Mouse (Mus musculus) forebrain, embryonic 10.5 days (tissue): ENCODE measurements around the gene Ints14. TPM values are rescaled to one million over a fixed set of nuclear protein-coding genes. Genes with fewer than 3 reads are reported as not detected.
A peak's percentile ranks its signal among the peaks of the same experiment; 100 is the strongest.

Experiments
- DNase-seq: peaks from one replicate; pipeline ENCODE4 v3.0.0-alpha.2; 2017; ENCODE audit warnings: low spot score; ENCODE audit errors: extremely low spot score
- H3K27ac ChIP-seq: fragments of 300-500 bp; sonication (generic); 2 replicates; pipeline ENCODE4 v1.5.1; 2016; ENCODE audit warnings: mild to moderate bottlenecking
- H3K27me3 ChIP-seq: fragments of 300-500 bp; sonication (generic); 2 replicates; pipeline ENCODE4 v1.6.1; 2016; ENCODE audit warnings: mild to moderate bottlenecking; ENCODE audit not compliant: poor library complexity, severe bottlenecking
- H3K36me3 ChIP-seq: fragments of 300-500 bp; sonication (generic); replicated peaks from 2 replicates; pipeline ENCODE4 v1.6.1; 2016; ENCODE audit warnings: mild to moderate bottlenecking, moderate library complexity
- H3K4me1 ChIP-seq: fragments of 300-500 bp; sonication (generic); 2 replicates; pipeline ENCODE4 v1.6.1; 2016
- H3K4me3 ChIP-seq: fragments of 300-500 bp; sonication (generic); 2 replicates; pipeline ENCODE4 v1.5.1; 2016; ENCODE audit warnings: mild to moderate bottlenecking, moderate library complexity
- H3K9me3 ChIP-seq: fragments of 300-500 bp; sonication (generic); 2 replicates; pipeline ENCODE4 v1.6.1; 2016; ENCODE audit warnings: mild to moderate bottlenecking, moderate library complexity
- whole genome bisulfite sequencing: fragments of 180-500 bp; shearing (Covaris S2); methylation state at CpG from one replicate; pipeline ENCODE4 v1.1.7; 2016; 5-methylcytosine and 5-hydroxymethylcytosine counted together
- polyA plus RNA-seq: library from polyadenylated mRNA; unstranded; fragments of >200 nt; fragmentation: Nextera tagmentation; extraction: Ambion mirVana; gene quantifications from 2 replicates; pipeline ENCODE4 v1.2.1, GENCODE M21; 2016

Ints14 gene
- polyA plus RNA-seq, 1 experiment from 2014 or later: 77.6 TPM

DNA sequence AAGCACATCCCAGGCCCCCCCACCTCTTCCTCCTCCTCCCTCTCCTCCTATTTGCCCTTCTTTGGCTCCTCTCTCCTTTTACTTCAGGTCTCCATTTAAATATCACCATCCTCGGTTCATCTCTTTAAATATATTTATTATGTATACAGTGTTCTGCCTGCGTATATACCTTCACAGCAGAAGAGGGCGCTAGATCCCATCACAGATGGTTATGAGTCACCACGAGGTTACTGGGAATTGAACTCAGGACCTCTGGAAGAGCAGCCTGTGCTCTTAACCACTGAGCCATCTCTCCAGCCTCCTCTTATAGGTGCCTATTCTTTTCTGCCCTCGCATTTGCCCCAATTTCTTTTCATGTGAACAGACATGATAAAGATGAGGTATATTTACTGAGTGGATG, 23.2 kb upstream of the Ints14 start:
- no peak overlapping the region for H3K4me3 ChIP-seq
- H3K27ac ChIP-seq: no peak overlapping the region
- 64% methylated on average over 5 of the region's 5 CpGs for WGBS
- H3K4me1 ChIP-seq: peaks cover 24% of the 10 kb centered on the region
- peaks cover 13% of the 10 kb centered on the region; the same call in 1 of the 2 replicates for H3K27me3 ChIP-seq
- DNase-seq: no peak
- no peaks in the 10 kb centered on the region for H3K9me3 ChIP-seq
- no peaks in the 10 kb centered on the region for H3K36me3 ChIP-seq

GRCm38 (mm10) chr9:64938535-64938934, 22.2 kb upstream of the Ints14 start:
- WGBS: 88% methylated on average over 5 of the region's 5 CpGs
- DNase-seq: no peak
- H3K36me3 ChIP-seq: no peaks in the 10 kb centered on the region
- no peaks in the 10 kb centered on the region for H3K9me3 ChIP-seq
- no peak overlapping the region for H3K4me3 ChIP-seq
- H3K27ac ChIP-seq: no peak overlapping the region
- peaks cover 23% of the 10 kb centered on the region for H3K27me3 ChIP-seq
- H3K4me1 ChIP-seq: peaks cover 24% of the 10 kb centered on the region

GRCm38 (mm10) chr9:64939281-64939680, 21.4 kb upstream of the Ints14 start:
- Histone ChIP-seq H3K36me3 (no peaks in the 10 kb centered on the region), H3K27me3 (peaks cover 30% of the 10 kb centered on the region), H3K4me1 (peaks cover 22% of the 10 kb centered on the region), H3K9me3 (no peaks in the 10 kb centered on the region), H3K4me3 (no peak overlapping the region), H3K27ac (no peak overlapping the region)
- no peak for DNase-seq
- WGBS: 66% methylated on average over 4 of the region's 4 CpGs

DNA sequence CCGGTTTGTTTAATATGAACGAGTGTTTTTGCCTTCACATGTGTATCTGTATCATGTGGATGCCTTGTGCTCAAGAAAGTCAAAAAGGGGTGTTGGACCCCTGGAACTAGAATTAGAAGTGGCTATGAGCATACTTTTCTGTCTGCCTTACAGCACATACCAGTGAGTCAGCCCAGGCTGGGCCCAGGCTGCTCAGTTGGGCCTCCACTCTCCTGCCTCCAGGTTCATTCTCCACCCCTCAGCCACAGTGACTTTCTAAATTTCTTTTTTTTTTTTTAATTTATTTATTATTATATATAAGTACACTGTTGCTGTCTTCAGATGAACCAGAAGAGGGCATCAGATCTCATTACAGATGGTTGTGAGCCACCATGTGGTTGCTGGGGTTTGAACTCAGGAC, 20.9 kb upstream of the Ints14 start:
- Histone ChIP-seq H3K36me3 (no peaks in the 10 kb centered on the region), H3K27ac (no peak overlapping the region), H3K4me1 (peaks cover 18% of the 10 kb centered on the region), H3K4me3 (no peak overlapping the region), H3K27me3 (peaks cover 35% of the 10 kb centered on the region), H3K9me3 (no peaks in the 10 kb centered on the region)
- 91% methylated on average over 2 of the region's 2 CpGs for WGBS
- no peak for DNase-seq

- Histone ChIP-seq H3K27me3 (peaks cover 38% of the 10 kb centered on the region), H3K4me1 (peaks cover 17% of the 10 kb centered on the region), H3K27ac (no peak overlapping the region), H3K9me3 (no peaks in the 10 kb centered on the region), H3K4me3 (no peak overlapping the region), H3K36me3 (no peaks in the 10 kb centered on the region)
- no peak for DNase-seq
- 85% methylated on average over 11 of the region's 11 CpGs for WGBS
Observed at GRCm38 (mm10) chr9:64940731-64941346, 19.9 kb upstream of the Ints14 start.

- peaks cover 11% of the 10 kb centered on the region for H3K4me1 ChIP-seq
- 96% methylated on average over 4 of the region's 4 CpGs for WGBS
- H3K27me3 ChIP-seq: peaks cover 34% of the 10 kb centered on the region
- no peaks in the 10 kb centered on the region for H3K36me3 ChIP-seq
- no peaks in the 10 kb centered on the region for H3K9me3 ChIP-seq
- DNase-seq: no peak
- no peak overlapping the region for H3K27ac ChIP-seq
- H3K4me3 ChIP-seq: no peak overlapping the region
Observed at GRCm38 (mm10) chr9:64941650-64942049, 19.1 kb upstream of the Ints14 start.

GRCm38 (mm10) chr9:64943997-64944396, 16.7 kb upstream of the Ints14 start:
- H3K4me1 ChIP-seq: peaks cover 9% of the 10 kb centered on the region

GRCm38 (mm10) chr9:64947483-64948095, 13.1 kb upstream of the Ints14 start:
- no peak for DNase-seq
- Histone ChIP-seq H3K4me3 (no peak overlapping the region), H3K27ac (no peak overlapping the region), H3K27me3 (peaks cover 74% of the 10 kb centered on the region), H3K36me3 (no peaks in the 10 kb centered on the region), H3K9me3 (no peaks in the 10 kb centered on the region), H3K4me1 (peaks cover 21% of the 10 kb centered on the region)
- WGBS: 88% methylated on average over 9 of the region's 9 CpGs

More at GRCm38 (mm10) chr9:64943997-64944396, 16.7 kb upstream of the Ints14 start:
- no peak overlapping the region for H3K27ac ChIP-seq
- H3K36me3 ChIP-seq: no peaks in the 10 kb centered on the region
- DNase-seq: no peak
- 24% methylated on average over 11 of the region's 11 CpGs for WGBS
- H3K27me3 ChIP-seq: peaks cover 47% of the 10 kb centered on the region
- H3K4me3 ChIP-seq: 0 out of 2 replicates have a peak overlapping the region, but pooled peaks have one; percentile 1
- no peaks in the 10 kb centered on the region for H3K9me3 ChIP-seq

GRCm38 (mm10) chr9:64951161-64951657, 9.5 kb upstream of the Ints14 start, which contains the start of gene Slc24a1:
Slc24a1 (minus strand) TSS chr9:64951607.
- 39% methylated on average over 11 of the region's 11 CpGs for WGBS

DNA sequence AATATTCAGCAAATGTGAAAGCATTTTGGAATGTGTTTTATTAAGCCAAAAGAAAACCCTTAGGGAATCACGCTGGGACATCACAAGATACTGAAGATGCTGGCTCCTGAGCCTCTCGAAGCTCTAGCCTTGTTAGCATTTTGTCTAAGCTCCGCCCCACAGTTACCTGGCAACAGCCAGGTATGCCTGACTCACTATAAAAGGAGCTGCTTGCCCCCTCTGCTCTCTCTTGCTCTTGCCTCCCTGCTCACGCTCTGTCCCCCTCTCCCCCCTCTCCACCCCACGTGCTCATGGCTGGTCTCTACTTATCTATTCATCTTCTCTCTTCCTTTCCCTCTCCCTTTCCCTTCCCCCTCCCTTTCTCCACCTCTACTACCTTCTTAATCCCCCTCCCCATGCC, 8.7 kb upstream of the Ints14 start:
- Histone ChIP-seq H3K4me1 (peaks cover 22% of the 10 kb centered on the region), H3K9me3 (no peaks in the 10 kb centered on the region), H3K27me3 (peaks cover 61% of the 10 kb centered on the region), H3K4me3 (no peak overlapping the region), H3K27ac (no peak overlapping the region), H3K36me3 (no peaks in the 10 kb centered on the region)
- DNase-seq: no peak
- WGBS: 16% methylated on average over 5 of the region's 5 CpGs

More at GRCm38 (mm10) chr9:64951161-64951657, 9.5 kb upstream of the Ints14 start, which contains the start of gene Slc24a1:
- Histone ChIP-seq H3K9me3 (no peaks in the 10 kb centered on the region), H3K4me1 (peaks cover 17% of the 10 kb centered on the region), H3K4me3 (no peak within 1 kb of the TSS), H3K36me3 (no peaks in the 10 kb centered on the region), H3K27ac (no peak within 1 kb of the TSS), H3K27me3 (peaks cover 61% of the 10 kb centered on the region)
- no peak for DNase-seq

GRCm38 (mm10) chr9:64953190-64953589, 7.5 kb upstream of the Ints14 start:
- Histone ChIP-seq H3K27me3 (peaks cover 52% of the 10 kb centered on the region), H3K4me1 (peaks cover 22% of the 10 kb centered on the region), H3K9me3 (no peaks in the 10 kb centered on the region), H3K36me3 (no peaks in the 10 kb centered on the region), H3K27ac (no peak overlapping the region), H3K4me3 (no peak overlapping the region)
- WGBS: 84% methylated on average over 7 of the region's 7 CpGs
- DNase-seq: no peak

DNA sequence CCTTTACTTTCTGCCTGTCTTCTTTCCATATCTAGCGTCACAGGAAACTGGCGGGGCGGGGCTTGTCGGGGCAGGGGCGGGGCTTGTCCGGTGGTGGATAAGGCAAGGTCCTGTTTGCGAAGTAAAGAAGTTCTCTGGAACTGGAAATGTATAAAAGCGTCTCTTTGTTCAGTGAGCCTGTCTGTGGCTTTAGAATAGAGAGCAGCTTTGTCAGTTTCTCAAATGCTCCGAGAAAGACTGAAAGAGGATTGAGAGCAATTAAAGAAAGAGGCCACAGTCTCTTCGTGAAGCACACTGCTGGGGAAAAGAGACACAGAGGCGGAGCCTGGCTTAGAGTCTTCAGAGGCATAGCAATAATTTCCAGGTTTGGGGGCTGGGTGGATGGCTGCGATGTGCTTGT, 4.4 kb upstream of the Ints14 start:
- Histone ChIP-seq H3K27me3 (peaks cover 27% of the 10 kb centered on the region), H3K27ac (peak overlapping the region; percentile 48; the same call in 1 of the 2 replicates), H3K4me3 (peak overlapping the region; percentile 33), H3K9me3 (no peaks in the 10 kb centered on the region), H3K4me1 (peaks cover 30% of the 10 kb centered on the region), H3K36me3 (no peaks in the 10 kb centered on the region)
- 25% methylated on average over 12 of the region's 12 CpGs for WGBS
- no peak for DNase-seq

DNA sequence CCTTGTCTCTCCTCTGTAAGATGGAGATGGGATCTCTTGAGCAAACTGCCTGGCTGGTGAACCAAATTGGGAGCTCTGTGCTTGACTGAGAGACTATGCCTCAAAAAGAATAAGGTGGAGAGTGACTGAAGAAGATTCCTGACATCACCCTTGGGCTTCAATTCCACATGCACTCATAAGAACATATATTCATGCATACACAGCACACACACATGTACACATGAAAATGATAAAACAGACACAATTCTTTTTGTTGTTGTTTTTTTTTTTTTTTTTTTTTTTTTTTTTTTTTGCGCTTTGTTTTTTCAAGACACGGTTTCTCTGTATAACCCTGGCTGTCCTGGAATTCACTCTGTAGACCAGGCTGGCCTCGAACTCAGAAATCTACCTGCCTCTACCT, 3.4 kb upstream of the Ints14 start:
- Histone ChIP-seq H3K36me3 (peaks cover 5% of the 10 kb centered on the region), H3K4me1 (peaks cover 28% of the 10 kb centered on the region), H3K27ac (no peak overlapping the region), H3K4me3 (no peak overlapping the region), H3K27me3 (peaks cover 18% of the 10 kb centered on the region), H3K9me3 (no peaks in the 10 kb centered on the region)
- no peak for DNase-seq
- WGBS: 87% methylated on average over 3 of the region's 3 CpGs
